Mouse (Mus musculus) limb, embryonic 14.5 days (tissue): ENCODE measurements around the gene Trpm8. TPM values are rescaled to one million over a fixed set of nuclear protein-coding genes. Genes with fewer than 3 reads are reported as not detected.

ENCODE experiments used
- ATAC-seq: fragments of 200-750 bp; cut with Nextera tagmentation; 2 replicates; pipeline ENCODE4 v1.8.0; 2017; ENCODE audit warnings: low read depth, moderate number of reproducible peaks, moderate TSS enrichment; ENCODE audit not compliant: low FRiP score
- DNase-seq: peaks from one replicate; pipeline ENCODE4 v3.0.0-alpha.2; 2015; ENCODE audit warnings: low spot score
- H3K27ac ChIP-seq: fragments of 300-500 bp; sonication (generic); replicated peaks from 2 replicates; pipeline ENCODE4 v1.5.1; 2014; ENCODE audit warnings: low read depth, mild to moderate bottlenecking, low read length, moderate library complexity, mixed read lengths
- H3K27me3 ChIP-seq: fragments of 300-500 bp; sonication (generic); 2 replicates; pipeline ENCODE4 v1.6.1; 2014; ENCODE audit warnings: low read length, mixed read lengths; ENCODE audit not compliant: control insufficient read depth, insufficient read depth
- H3K36me3 ChIP-seq: fragments of 300-500 bp; sonication (generic); 2 replicates; pipeline ENCODE4 v1.6.1; 2014; ENCODE audit warnings: mild to moderate bottlenecking, low read length, moderate library complexity, mixed read lengths; ENCODE audit not compliant: control insufficient read depth, insufficient read depth
- H3K4me1 ChIP-seq: fragments of 300-500 bp; sonication (generic); 2 replicates; pipeline ENCODE4 v1.6.1; 2014; ENCODE audit warnings: antibody characterized with exemption, low read length, mixed read lengths; ENCODE audit not compliant: control insufficient read depth, insufficient read depth
- H3K4me2 ChIP-seq: fragments of 300-500 bp; sonication (generic); replicated peaks from 2 replicates; pipeline ENCODE4 v1.6.1; 2014; ENCODE audit warnings: low read depth, mild to moderate bottlenecking, low read length, moderate library complexity; ENCODE audit not compliant: severe bottlenecking
- H3K4me3 ChIP-seq: fragments of 300-500 bp; sonication (generic); replicated peaks from 2 replicates; pipeline ENCODE4 v1.5.1; 2014; ENCODE audit warnings: low read length
- H3K9ac ChIP-seq: fragments of 300-500 bp; sonication (generic); 2 replicates; pipeline ENCODE4 v1.6.1; 2014; ENCODE audit warnings: mild to moderate bottlenecking, low read depth, low read length, moderate library complexity; ENCODE audit not compliant: severe bottlenecking
- H3K9me3 ChIP-seq: fragments of 300-500 bp; sonication (generic); 2 replicates; pipeline ENCODE4 v1.6.1; 2016; ENCODE audit warnings: low read length; ENCODE audit not compliant: control insufficient read depth
- POLR2A ChIP-seq: fragments of 200-500 bp; IDR thresholded peaks from 2 replicates; pipeline ENCODE4 v1.8.0; 2012; ENCODE audit warnings: inconsistent platforms, mild to moderate bottlenecking, moderate library complexity, borderline replicate concordance; ENCODE audit not compliant: insufficient read depth, insufficient read length; ENCODE audit errors: extremely low read depth
- WGBS: fragments of 180-500 bp; shearing (Covaris S2); extraction: QIAGEN DNeasy Blood & Tissue Kit; methylation state at CpG from one replicate; pipeline ENCODE4 v1.1.7; 2014; 5-methylcytosine and 5-hydroxymethylcytosine counted together
- polyA plus RNA-seq, 2 experiments: library from polyadenylated mRNA; depleted of rRNA in 1 of 2; stranded (reverse) in 1 of 2; unstranded in 1 of 2; fragments of >200 nt; fragmentation: Nextera tagmentation in 1 of 2; extraction: Ambion mirVana in 1 of 2; gene quantifications; 2 replicates each; pipeline versions ENCODE4 v1.2.1 to v1.2.3; 2012 to 2014

Trpm8 gene
- not detected in 2 replicates for polyA plus RNA-seq (2012; rRNA removed)
- polyA plus RNA-seq (2014; fragmentation: Nextera tagmentation; extraction: Ambion mirVana): not detected in 2 replicates

DNA sequence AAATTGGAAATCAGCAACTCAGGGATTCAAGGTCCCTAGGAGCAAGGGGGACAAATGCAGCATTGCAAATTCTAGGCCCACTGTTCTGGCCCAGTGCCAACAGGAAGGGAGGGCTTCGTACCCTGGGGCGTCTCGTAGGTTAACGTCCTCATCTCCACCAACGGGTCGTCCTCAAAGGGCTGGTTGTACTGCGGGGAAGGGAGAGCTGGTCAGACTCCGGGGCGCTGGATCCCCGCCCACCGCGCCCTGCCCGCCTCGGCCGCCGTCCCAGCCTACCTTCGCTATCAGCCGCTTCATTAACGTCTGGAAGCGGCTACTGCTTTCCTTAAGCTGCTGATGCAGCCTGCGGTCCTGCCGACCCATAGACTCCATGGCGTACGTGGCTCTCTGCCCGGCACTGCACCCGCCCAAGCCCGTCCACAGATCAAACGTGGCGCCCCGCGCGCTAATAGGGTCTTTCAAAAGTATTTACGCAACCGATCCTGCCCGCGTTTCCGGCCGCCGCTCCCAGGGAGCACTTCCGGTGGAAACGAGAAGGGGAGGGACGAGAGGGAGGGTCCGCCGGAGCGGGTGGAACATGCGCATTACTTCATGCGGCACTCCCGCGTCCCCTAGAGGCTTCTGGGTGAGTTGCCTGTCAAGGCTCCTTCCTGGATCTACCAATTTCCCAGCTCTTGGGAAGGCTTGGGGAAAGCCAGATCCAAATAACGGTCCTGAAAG is at the start of gene Trpm8, which contains the start of gene Hjurp:
Trpm8 (plus strand) TSS at position 564 of the 720 bp plus-strand sequence.
Hjurp (minus strand) TSS at position 536 of the 720 bp plus-strand sequence.
- under 1% methylated on average over 50 of the region's 50 CpGs for WGBS
- TF ChIP-seq POLR2A: peak; percentile 98
- no peaks in the 10 kb centered on the region for H3K27me3 ChIP-seq
- peak within 1 kb of the TSS; percentile 84 for H3K9ac ChIP-seq
- H3K4me3 ChIP-seq: peak within 1 kb of the TSS; percentile 56
- H3K9me3 ChIP-seq: no peaks in the 10 kb centered on the region
- peaks cover 13% of the 10 kb centered on the region for H3K4me1 ChIP-seq
- DNase-seq: peak; percentile 100
- peaks cover 34% of the 10 kb centered on the region for H3K36me3 ChIP-seq
- ATAC-seq: peak; percentile 96
- H3K27ac ChIP-seq: peak within 1 kb of the TSS; percentile 87
- peak within 1 kb of the TSS; percentile 55 for H3K4me2 ChIP-seq

DNA sequence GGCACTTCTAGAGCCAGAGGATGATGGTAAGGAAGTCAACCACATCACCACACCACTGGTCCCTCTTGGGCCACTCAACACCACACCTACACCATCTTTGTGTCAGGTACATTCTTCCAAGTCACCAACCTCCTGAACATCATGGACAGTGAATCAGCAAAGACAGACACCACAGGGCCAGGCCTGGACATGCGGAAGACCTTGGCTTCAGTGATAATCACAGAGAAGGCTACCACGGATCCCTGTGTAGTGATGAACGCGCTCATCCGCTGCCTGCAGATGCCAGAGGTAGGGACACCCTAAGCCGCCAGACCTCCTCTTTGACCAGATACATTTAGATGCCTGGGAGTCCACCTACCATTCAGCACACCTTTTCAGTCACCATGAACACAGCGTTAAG is 49.3 kb upstream of the Trpm8 start:
- 69% methylated on average over 7 of the region's 7 CpGs for WGBS
- DNase-seq (no peak), ATAC-seq (no peak)

GRCm38 (mm10) chr1:88229566-88229965 is 47.9 kb upstream of the Trpm8 start:
- no peak overlapping the region for H3K4me3 ChIP-seq
- H3K27ac ChIP-seq: no peak overlapping the region
- no peak for TF ChIP-seq POLR2A
- ATAC-seq (no peak), DNase-seq (no peak)
- H3K9me3 ChIP-seq: peaks cover 91% of the 10 kb centered on the region
- no peaks in the 10 kb centered on the region for H3K27me3 ChIP-seq
- no peak overlapping the region for H3K9ac ChIP-seq
- WGBS: 76% methylated on average over 3 of the region's 3 CpGs
- no peaks in the 10 kb centered on the region for H3K36me3 ChIP-seq
- H3K4me2 ChIP-seq: no peak overlapping the region
- no peaks in the 10 kb centered on the region for H3K4me1 ChIP-seq

More for the DNA sequence above, 49.3 kb upstream of the Trpm8 start:
- no peak overlapping the region for H3K4me3 ChIP-seq
- peaks cover 77% of the 10 kb centered on the region for H3K9me3 ChIP-seq
- TF ChIP-seq POLR2A: no peak
- H3K4me2 ChIP-seq: no peak overlapping the region
- no peaks in the 10 kb centered on the region for H3K27me3 ChIP-seq
- H3K9ac ChIP-seq: no peak overlapping the region
- no peak overlapping the region for H3K27ac ChIP-seq
- no peaks in the 10 kb centered on the region for H3K36me3 ChIP-seq
- no peaks in the 10 kb centered on the region for H3K4me1 ChIP-seq

GRCm38 (mm10) chr1:88229986-88230385 is 47.5 kb upstream of the Trpm8 start:
- H3K9me3 ChIP-seq: peaks cover 95% of the 10 kb centered on the region
- 85% methylated on average over 5 of the region's 5 CpGs for WGBS
- no peaks in the 10 kb centered on the region for H3K27me3 ChIP-seq
- H3K9ac ChIP-seq: no peak overlapping the region
- no peak overlapping the region for H3K4me3 ChIP-seq
- no peaks in the 10 kb centered on the region for H3K4me1 ChIP-seq
- no peak for TF ChIP-seq POLR2A
- DNase-seq (no peak), ATAC-seq (no peak)
- H3K4me2 ChIP-seq: no peak overlapping the region
- no peaks in the 10 kb centered on the region for H3K36me3 ChIP-seq
- H3K27ac ChIP-seq: no peak overlapping the region

- H3K4me1 ChIP-seq: no peaks in the 10 kb centered on the region
- WGBS: 72% methylated on average over 7 of the region's 7 CpGs
- no peak overlapping the region for H3K4me2 ChIP-seq
- H3K36me3 ChIP-seq: no peaks in the 10 kb centered on the region
- ATAC-seq (no peak), DNase-seq (no peak)
- H3K9me3 ChIP-seq: peaks cover 98% of the 10 kb centered on the region
- no peak for TF ChIP-seq POLR2A
- no peak overlapping the region for H3K4me3 ChIP-seq
- no peak overlapping the region for H3K9ac ChIP-seq
- H3K27ac ChIP-seq: no peak overlapping the region
- H3K27me3 ChIP-seq: no peaks in the 10 kb centered on the region
Measured at GRCm38 (mm10) chr1:88230421-88230820, 47.0 kb upstream of the Trpm8 start.
